Mouse (Mus musculus): Measurements from ENCODE around the gene Sgk1. TPM values are rescaled to one million over a fixed set of nuclear protein-coding genes. Genes with fewer than 3 reads are reported as not detected.

Gene Sgk1
- total and polyA plus RNA-seq, 3 experiments = 0.76 to 16.0 (median 4.3) TPM

DNA sequence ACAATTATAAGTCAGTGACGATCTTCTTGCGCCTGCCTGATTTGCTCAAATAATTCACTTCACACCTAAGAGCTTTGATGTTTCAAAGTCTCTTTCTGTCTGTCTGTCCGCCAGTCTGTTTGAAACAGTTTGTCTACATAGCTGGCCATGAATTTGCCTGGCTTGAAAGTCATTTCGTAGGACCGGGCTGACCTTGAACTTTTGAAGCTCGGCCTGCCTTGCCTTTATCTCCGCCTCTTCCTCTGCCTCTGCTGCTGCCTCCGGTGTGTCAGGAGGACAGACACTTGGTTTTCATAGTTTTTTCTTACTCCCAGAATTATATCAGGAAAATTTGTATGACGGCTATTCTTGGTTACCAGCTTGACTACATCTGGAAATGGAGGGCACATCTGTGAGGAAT is 96.4 kb downstream of the Sgk1 start:
- Histone ChIP-seq H3K9ac (ENCODE audit: insufficient read depth, low read depth) (no peak overlapping the region), H3K4me2 (ENCODE audit: insufficient read depth, low read depth, poor library complexity, severe bottlenecking) (no peak overlapping the region)

GRCm38 (mm10) chr10:21979286-21979965 is 97.4 kb downstream of the Sgk1 start:
- no peak for DNase-seq (ENCODE audit: extremely low read depth)
- in situ Hi-C loops (cut with MboI; ENCODE audit: low pct_ligation_motif_present, low pct_unique_long_range_greater_than_20kb, low sequenced_read_pairs) (loop anchor here (25.0 kb wide), 1 partner anchor 367 kb away; no protein-coding TSS in a partner anchor), dilution Hi-C loops (cut with MboI; ENCODE audit: extremely low pct_ligation_motif_present, extremely low pct_unique_long_range_greater_than_20kb, low sequenced_read_pairs) (no loop called here)
- Histone ChIP-seq H3K4me1 (ENCODE audit: control insufficient read depth in 1 of 2, insufficient read depth in 2 of 2) (peaks cover 5 to 14% of the 10 kb centered on the region in 2 experiments), H3K4me2 (ENCODE audit: insufficient read depth, low read depth, poor library complexity, severe bottlenecking) (no peak overlapping the region), H3K27me3 (replicated peaks) (no peaks in the 10 kb centered on the region), H3K79me2 (replicated peaks; ENCODE audit: control insufficient read depth, extremely low read depth, insufficient read depth, poor library complexity, severe bottlenecking) (no peaks in the 10 kb centered on the region), H3K4me3 (replicated peaks in 1 of 3; ENCODE audit: low read depth in 2 of 3, low read length in 2 of 3, poor library complexity in 1 of 3) (no peak overlapping the region), H3K9me3 (replicated peaks; ENCODE audit: low read length) (no peaks in the 10 kb centered on the region), H3K9ac (ENCODE audit: insufficient read depth, low read depth) (no peak overlapping the region), H3K27ac (ENCODE audit: insufficient read depth, low read depth) (no peak overlapping the region), H3K36me3 (replicated peaks in 1 of 2; ENCODE audit: control insufficient read depth in 1 of 2, insufficient read depth in 1 of 2, low read length in 1 of 2) (no peaks in the 10 kb centered on the region)
- TF ChIP-seq CHD1 (IDR thresholded peaks at IDR 0.05; ENCODE audit: low read depth, low read length) (no peak), E2F4 (IDR thresholded peaks at IDR 0.05; ENCODE audit: insufficient replicate concordance, low read depth, low read length) (no peak), MEF2A (IDR thresholded peaks at IDR 0.05; ENCODE audit: borderline replicate concordance, low read depth, low read length) (no peak), HCFC1 (IDR thresholded peaks at IDR 0.05; ENCODE audit: low read depth, low read length) (no peak)

More for the DNA sequence above, 96.4 kb downstream of the Sgk1 start:
- no peaks in the 10 kb centered on the region for H3K27me3 ChIP-seq (replicated peaks)
- no peaks in the 10 kb centered on the region for H3K9me3 ChIP-seq (replicated peaks; ENCODE audit: low read length)
- peaks cover 5 to 14% of the 10 kb centered on the region in 2 experiments for H3K4me1 ChIP-seq (ENCODE audit: control insufficient read depth in 1 of 2, insufficient read depth in 2 of 2)
- in situ Hi-C loops (cut with MboI; ENCODE audit: low pct_ligation_motif_present, low pct_unique_long_range_greater_than_20kb, low sequenced_read_pairs) (loop anchor here (25.0 kb wide), 1 partner anchor 366 kb away; no protein-coding TSS in a partner anchor), dilution Hi-C loops (cut with MboI; ENCODE audit: extremely low pct_ligation_motif_present, extremely low pct_unique_long_range_greater_than_20kb, low sequenced_read_pairs) (no loop called here)
- H3K4me3 ChIP-seq (replicated peaks in 1 of 3; ENCODE audit: low read depth in 2 of 3, low read length in 2 of 3, poor library complexity in 1 of 3) = no peak overlapping the region
- no peaks in the 10 kb centered on the region for H3K36me3 ChIP-seq (replicated peaks in 1 of 2; ENCODE audit: control insufficient read depth in 1 of 2, insufficient read depth in 1 of 2, low read length in 1 of 2)
- no peaks in the 10 kb centered on the region for H3K79me2 ChIP-seq (replicated peaks; ENCODE audit: control insufficient read depth, extremely low read depth, insufficient read depth, poor library complexity, severe bottlenecking)
- TF ChIP-seq E2F4 (IDR thresholded peaks at IDR 0.05; ENCODE audit: insufficient replicate concordance, low read depth, low read length) = no peak
- TF ChIP-seq MAFK (IDR thresholded peaks at IDR 0.05; ENCODE audit: insufficient replicate concordance, low read length) = no peak
- TF ChIP-seq NRF1 (IDR thresholded peaks at IDR 0.05; ENCODE audit: low read depth, low read length) = no peak
- no peak for TF ChIP-seq ZC3H11A (IDR thresholded peaks at IDR 0.05; ENCODE audit: low read depth, low read length)
- no peak for DNase-seq (ENCODE audit: extremely low read depth)
- H3K27ac ChIP-seq (ENCODE audit: insufficient read depth, low read depth) = no peak overlapping the region

DNA sequence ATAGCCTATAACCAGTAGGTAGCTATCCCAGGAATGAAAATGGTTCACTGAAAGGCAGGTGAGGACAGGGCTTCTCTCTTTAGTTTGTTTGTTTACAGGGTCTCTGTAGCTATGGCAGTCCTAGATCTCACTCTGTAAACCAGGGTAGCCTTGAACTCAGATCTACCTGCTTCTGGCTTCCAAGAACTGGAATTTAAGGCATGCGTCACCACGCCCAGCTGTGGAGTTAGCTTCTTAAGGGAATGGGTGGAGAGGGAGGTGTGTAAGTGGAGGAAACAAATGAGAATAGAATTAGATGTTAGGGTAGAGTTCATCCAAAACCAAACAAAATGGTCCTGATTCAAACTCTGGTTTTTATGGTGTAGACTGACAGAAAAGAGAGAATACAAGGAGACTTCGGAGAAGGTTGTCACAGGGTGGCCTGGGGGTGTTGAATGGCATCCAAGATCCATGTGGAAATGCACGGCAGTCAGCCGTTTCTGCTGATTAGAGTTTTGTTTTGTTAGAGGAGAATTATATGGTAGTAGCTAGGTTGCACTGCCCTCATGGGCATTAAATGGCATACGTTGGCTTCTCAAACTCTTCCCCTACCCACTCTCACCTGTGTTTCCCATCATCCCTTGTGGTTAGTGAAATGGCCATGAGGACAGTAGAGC is 98.9 kb downstream of the Sgk1 start:
- dilution Hi-C loops (cut with MboI; ENCODE audit: extremely low pct_ligation_motif_present, extremely low pct_unique_long_range_greater_than_20kb, low sequenced_read_pairs) = no loop called here
- H3K4me3 ChIP-seq (replicated peaks in 1 of 3; ENCODE audit: low read depth in 2 of 3, low read length in 2 of 3, poor library complexity in 1 of 3) = no peak overlapping the region
- no peak overlapping the region for H3K27ac ChIP-seq (ENCODE audit: insufficient read depth, low read depth)
- no peak for TF ChIP-seq ZNF384 (IDR thresholded peaks at IDR 0.05; ENCODE audit: low read depth, low read length)
- TF ChIP-seq SIN3A (IDR thresholded peaks at IDR 0.05; ENCODE audit: low read length) = no peak
- TF ChIP-seq ZKSCAN1 (IDR thresholded peaks at IDR 0.05; ENCODE audit: borderline replicate concordance, low read depth, low read length) = no peak
- no peaks in the 10 kb centered on the region for H3K27me3 ChIP-seq (replicated peaks)
- H3K79me2 ChIP-seq (replicated peaks; ENCODE audit: control insufficient read depth, extremely low read depth, insufficient read depth, poor library complexity, severe bottlenecking) = no peaks in the 10 kb centered on the region
- H3K4me1 ChIP-seq (ENCODE audit: control insufficient read depth in 1 of 2, insufficient read depth in 2 of 2) = peaks cover 5% of the 10 kb centered on the region in 2 experiments
- no peak for DNase-seq (ENCODE audit: extremely low read depth)
- in situ Hi-C loops (cut with MboI; ENCODE audit: low pct_ligation_motif_present, low pct_unique_long_range_greater_than_20kb, low sequenced_read_pairs) = loop anchor here (25.0 kb wide), 1 partner anchor 369 kb away; no protein-coding TSS in a partner anchor
- H3K36me3 ChIP-seq (replicated peaks in 1 of 2; ENCODE audit: control insufficient read depth in 1 of 2, insufficient read depth in 1 of 2, low read length in 1 of 2) = no peaks in the 10 kb centered on the region
- no peak overlapping the region for H3K4me2 ChIP-seq (ENCODE audit: insufficient read depth, low read depth, poor library complexity, severe bottlenecking)
- no peak overlapping the region for H3K9ac ChIP-seq (ENCODE audit: insufficient read depth, low read depth)
- no peaks in the 10 kb centered on the region for H3K9me3 ChIP-seq (replicated peaks; ENCODE audit: low read length)

Data from CH12.LX (cell line).